Mouse (Mus musculus) cerebellum, adult (tissue): ENCODE measurements around the gene Sppl2c.

Experiments used
- ATAC-seq: cut with Nextera tagmentation; 2 replicates; pipeline ENCODE4 v1.9.2; 2017; ENCODE audit warnings: mild to moderate bottlenecking, moderate library complexity, mixed read lengths; ENCODE audit not compliant: insufficient number of reproducible peaks, low FRiP score, low TSS enrichment

Gene Sppl2c

GRCm38 (mm10) chr11:104186135-104186836 is at the start of gene Sppl2c:
Gene Sppl2c, plus strand, starts transcription at chr11:104186327.
- ATAC-seq: no peak

GRCm38 (mm10) chr11:104138976-104139375 is 47.2 kb upstream of the Sppl2c start:
- no peak for ATAC-seq

- ATAC-seq: no peak
These were observed 41.2 kb upstream of the Sppl2c start for GRCm38 (mm10) chr11:104144930-104145329.

- ATAC-seq: peak; percentile 46; the same call in 1 of the 2 replicates
These were observed 37.3 kb upstream of the Sppl2c start for GRCm38 (mm10) chr11:104148787-104149186.

- ATAC-seq: no peak
These were observed 35.2 kb upstream of the Sppl2c start for GRCm38 (mm10) chr11:104150911-104151310.

- ATAC-seq: no peak
These were observed 31.8 kb upstream of the Sppl2c start for GRCm38 (mm10) chr11:104154332-104154731.

- ATAC-seq: peak; percentile 84
These were observed 31.1 kb upstream of the Sppl2c start for GRCm38 (mm10) chr11:104154820-104155635.

GRCm38 (mm10) chr11:104155899-104156298 is 30.2 kb upstream of the Sppl2c start:
- ATAC-seq: no peak

- ATAC-seq: no peak
These were observed 29.7 kb upstream of the Sppl2c start for GRCm38 (mm10) chr11:104156391-104156790.

- ATAC-seq: peak; percentile 45; the same call in 1 of the 2 replicates
These were observed 28.4 kb upstream of the Sppl2c start for GRCm38 (mm10) chr11:104157603-104158259.

- ATAC-seq: no peak
These were observed 27.7 kb upstream of the Sppl2c start for GRCm38 (mm10) chr11:104158260-104158907.

- no peak for ATAC-seq
These were observed 26.3 kb upstream of the Sppl2c start for GRCm38 (mm10) chr11:104159769-104160272.

- ATAC-seq: no peak
These were observed 25.0 kb upstream of the Sppl2c start for GRCm38 (mm10) chr11:104161153-104161552.

- ATAC-seq: no peak
These were observed 21.9 kb upstream of the Sppl2c start for GRCm38 (mm10) chr11:104164257-104164656.

GRCm38 (mm10) chr11:104171281-104171781 is 14.8 kb upstream of the Sppl2c start:
- ATAC-seq: peak; percentile 32; the same call in 1 of the 2 replicates

GRCm38 (mm10) chr11:104178893-104179292 is 7.2 kb upstream of the Sppl2c start:
- ATAC-seq: no peak

- ATAC-seq: no peak
These were observed 6.3 kb upstream of the Sppl2c start for GRCm38 (mm10) chr11:104179804-104180203.

GRCm38 (mm10) chr11:104182141-104182540 is 4.0 kb upstream of the Sppl2c start:
- ATAC-seq: no peak

- ATAC-seq: no peak
These were observed 667 bp downstream of the Sppl2c start for GRCm38 (mm10) chr11:104186837-104187150.

- no peak for ATAC-seq
These were observed 1.6 kb downstream of the Sppl2c start for GRCm38 (mm10) chr11:104187766-104188165.
